Mouse (Mus musculus) ZHBTc4 (cell line): ENCODE measurements at regions not wholly inside any gene's neighbourhood (a gene's known extent, or its start where the extent isn't known, plus 50 kb on each side); places are given as distances from the start of the nearest gene placed in this dataset.

Experiments used
- DNase-seq: peaks from one replicate; pipeline ENCODE4 v3.0.0-alpha.2; 2011; ENCODE audit warnings: low read depth, low spot score

DNA sequence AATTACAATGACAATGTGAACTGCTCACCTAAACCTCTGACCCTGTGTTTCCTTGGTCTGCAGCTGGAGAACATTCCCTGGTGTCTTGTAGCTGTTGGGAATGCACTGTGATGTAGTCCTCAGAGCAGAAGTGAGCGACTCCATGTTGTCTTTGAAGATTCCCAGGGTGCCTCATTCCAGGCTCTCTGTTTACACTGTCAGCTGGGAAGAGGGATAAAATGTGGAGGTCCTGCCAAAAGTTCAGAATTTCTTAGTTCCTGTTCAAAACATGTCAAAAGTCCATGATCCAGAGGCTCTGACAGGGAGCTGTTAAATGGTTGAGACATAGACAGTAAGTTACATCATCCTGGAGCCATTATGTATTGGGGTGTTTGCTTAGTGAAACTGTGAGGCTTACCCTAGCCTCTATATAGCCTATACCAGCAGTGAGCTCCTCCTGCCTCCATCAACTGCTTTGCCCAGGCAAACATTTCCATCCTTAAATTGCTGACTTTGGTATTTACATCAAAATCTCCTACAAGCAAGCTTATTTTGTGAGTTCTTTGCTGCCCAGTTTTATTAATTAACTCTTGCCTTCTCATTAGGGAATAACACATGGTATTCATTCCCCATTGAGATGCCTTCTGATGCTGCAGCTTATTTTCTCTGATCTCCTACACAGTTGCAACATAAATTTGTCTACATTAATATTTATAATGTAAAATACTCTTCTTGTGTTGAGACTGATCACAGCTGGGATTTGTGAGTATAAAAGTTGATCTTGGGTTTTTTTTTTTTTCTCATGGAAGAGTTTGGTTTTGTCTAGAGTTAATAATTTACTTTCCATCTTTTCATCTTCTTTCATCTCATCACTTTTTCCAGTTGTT is 1170.2 kb downstream of the Sorcs3 start:
- DNase-seq = no peak

DNA sequence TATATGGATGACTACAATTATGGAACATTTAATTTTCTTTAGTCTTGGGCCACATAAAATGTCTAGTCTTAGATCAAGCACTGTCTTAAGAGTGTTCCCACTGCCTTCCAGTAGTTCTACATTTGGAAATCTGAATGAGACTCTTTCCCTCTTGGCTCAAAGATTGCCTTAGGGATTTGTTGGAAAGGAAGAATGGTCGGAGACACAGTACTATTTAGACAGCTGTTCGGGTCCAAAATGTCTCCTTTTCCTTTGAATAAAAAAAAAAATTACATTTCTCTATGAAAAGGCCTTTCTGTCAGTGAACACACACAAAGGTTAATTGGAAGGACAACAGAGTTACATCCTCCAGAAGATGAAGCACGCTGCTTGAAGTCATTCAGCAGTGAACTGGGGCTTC is 1173.8 kb downstream of the Sorcs3 start:
- DNase-seq = no peak

DNA sequence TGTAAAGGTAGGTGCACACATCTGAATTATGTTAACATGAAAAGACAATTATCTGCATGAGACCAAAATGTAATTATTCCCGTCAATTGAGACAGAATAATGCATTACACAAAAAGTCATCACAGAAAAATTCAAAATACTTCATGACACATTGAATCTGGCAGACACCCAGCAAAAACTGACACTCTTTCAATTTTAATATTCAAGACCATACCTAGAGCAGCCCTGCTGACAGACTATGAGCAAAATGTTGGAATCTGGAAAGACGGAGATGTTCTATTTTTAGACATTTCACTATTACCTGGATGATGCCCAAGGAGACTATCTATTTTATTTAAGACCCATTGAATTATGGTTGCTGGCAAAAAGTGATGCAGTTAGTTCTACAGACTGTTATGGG is 1190.4 kb downstream of the Sorcs3 start:
- no peak for DNase-seq

DNA sequence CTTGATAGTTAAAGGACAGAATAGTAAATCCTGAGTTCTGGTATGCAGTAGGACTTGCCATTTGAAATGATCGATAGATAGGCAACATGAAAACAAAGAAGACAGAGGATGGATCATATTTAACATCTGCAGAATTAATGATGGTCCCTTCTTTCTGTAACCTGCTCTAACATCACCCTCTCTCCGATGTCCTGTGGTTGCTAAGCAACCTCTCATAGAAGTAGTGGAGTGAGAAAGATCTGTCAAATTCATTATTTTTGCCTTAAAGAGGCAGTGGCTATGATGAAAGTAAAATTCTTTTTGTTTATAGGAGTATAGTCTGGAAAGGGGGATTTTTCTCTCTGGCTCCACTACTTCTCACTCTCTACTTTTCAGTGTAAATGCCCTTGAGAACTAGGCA is 1209.5 kb downstream of the Sorcs3 start:
- DNase-seq = no peak

DNA sequence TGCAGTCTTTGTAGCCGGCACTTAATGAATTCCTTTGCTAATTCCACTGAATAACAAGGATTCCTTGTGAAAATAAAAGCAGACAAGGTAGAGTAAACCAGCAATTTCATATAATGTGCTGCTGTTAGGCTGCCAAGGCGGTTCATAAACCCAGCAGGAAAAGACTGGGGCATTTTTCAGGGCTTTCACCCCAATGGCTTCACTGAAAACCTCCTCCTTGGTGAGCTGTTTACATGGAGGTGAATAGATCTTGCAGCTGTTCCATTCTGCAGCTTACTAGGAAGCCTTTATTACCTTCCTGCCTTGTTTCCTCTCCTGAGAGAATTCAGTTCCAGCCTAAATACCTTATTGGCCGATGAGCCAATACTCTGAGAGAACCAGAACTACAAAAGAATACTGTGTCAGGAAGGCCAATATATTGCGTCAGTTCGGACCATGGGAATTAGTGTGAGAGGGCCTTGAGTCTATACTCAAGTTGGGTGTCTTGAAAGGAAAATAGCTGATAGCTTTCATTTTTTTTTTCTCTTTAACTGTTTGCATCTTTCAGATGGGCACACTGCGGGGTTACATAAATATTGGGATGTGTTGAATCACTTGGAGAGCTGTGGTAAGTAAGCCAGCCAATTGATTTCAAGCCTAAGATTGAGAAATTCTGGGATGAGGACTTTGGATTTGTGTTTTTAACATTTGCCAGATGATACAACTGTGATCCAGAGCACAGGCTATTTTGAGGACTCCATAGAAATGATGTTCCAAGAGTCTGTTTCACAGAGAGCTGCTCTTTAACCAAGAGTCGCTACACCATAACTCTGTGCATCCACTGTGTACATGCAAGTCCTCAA is 1217.5 kb downstream of the Sorcs3 start:
- DNase-seq = no peak
